Mouse (Mus musculus): ENCODE data around the gene Zfp354b. TPM values are rescaled to one million over a fixed set of nuclear protein-coding genes. Genes with fewer than 3 reads are reported as not detected.

Gene Zfp354b
- polyA plus RNA-seq, 1 experiment from 2014 or later: 1.6 TPM

- 88% methylated on average over 5 of the region's 5 CpGs for WGBS
Measured at GRCm38 (mm10) chr11:50908136-50908535, 23.3 kb downstream of the Zfp354b start.

GRCm38 (mm10) chr11:50897359-50897758 lies 34.1 kb downstream of the Zfp354b start:
- no peak for DNase-seq (ENCODE audit: low spot score)
- Histone ChIP-seq H3K9me3 (ENCODE audit: control insufficient read depth, low read length) (peaks cover 72% of the 10 kb centered on the region), H3K4me2 (ENCODE audit: low read depth, low read length) (no peak overlapping the region), H3K27me3 (replicated peaks; ENCODE audit: control insufficient read depth, insufficient read depth, low read length) (no peaks in the 10 kb centered on the region), H3K36me3 (ENCODE audit: control insufficient read depth, insufficient read depth, low read length) (peaks cover 40% of the 10 kb centered on the region), H3K4me3 (ENCODE audit: low read depth, low read length) (no peak overlapping the region), H3K27ac (replicated peaks; ENCODE audit: low read depth, low read length) (no peak overlapping the region), H3K4me1 (ENCODE audit: control insufficient read depth, insufficient read depth, low read length) (no peaks in the 10 kb centered on the region), H3K9ac (ENCODE audit: low read depth, low read length) (no peak overlapping the region)
- no peak for ATAC-seq (ENCODE audit: low read depth)
- WGBS: 85% methylated on average over 1 of the region's 1 CpGs

More at GRCm38 (mm10) chr11:50908136-50908535, 23.3 kb downstream of the Zfp354b start:
- Histone ChIP-seq H3K27ac (replicated peaks; ENCODE audit: low read depth, low read length) (no peak overlapping the region), H3K36me3 (ENCODE audit: control insufficient read depth, insufficient read depth, low read length) (peaks cover 94% of the 10 kb centered on the region), H3K4me2 (ENCODE audit: low read depth, low read length) (no peak overlapping the region), H3K27me3 (replicated peaks; ENCODE audit: control insufficient read depth, insufficient read depth, low read length) (no peaks in the 10 kb centered on the region), H3K4me1 (ENCODE audit: control insufficient read depth, insufficient read depth, low read length) (no peaks in the 10 kb centered on the region), H3K9me3 (ENCODE audit: control insufficient read depth, low read length) (peaks cover 55% of the 10 kb centered on the region), H3K4me3 (ENCODE audit: low read depth, low read length) (no peak overlapping the region), H3K9ac (ENCODE audit: low read depth, low read length) (no peak overlapping the region)
- ATAC-seq (ENCODE audit: low read depth): no peak
- DNase-seq (ENCODE audit: low spot score): no peak

GRCm38 (mm10) chr11:50892441-50892840 lies 39.0 kb downstream of the Zfp354b start:
- Histone ChIP-seq H3K4me3 (ENCODE audit: low read depth, low read length) (no peak overlapping the region), H3K9me3 (ENCODE audit: control insufficient read depth, low read length) (peaks cover 24% of the 10 kb centered on the region), H3K4me1 (ENCODE audit: control insufficient read depth, insufficient read depth, low read length) (no peaks in the 10 kb centered on the region), H3K9ac (ENCODE audit: low read depth, low read length) (no peak overlapping the region), H3K4me2 (ENCODE audit: low read depth, low read length) (no peak overlapping the region), H3K27me3 (replicated peaks; ENCODE audit: control insufficient read depth, insufficient read depth, low read length) (no peaks in the 10 kb centered on the region), H3K36me3 (ENCODE audit: control insufficient read depth, insufficient read depth, low read length) (no peaks in the 10 kb centered on the region), H3K27ac (replicated peaks; ENCODE audit: low read depth, low read length) (no peak overlapping the region)
- no peak for DNase-seq (ENCODE audit: low spot score)
- WGBS: 52% methylated on average over 2 of the region's 2 CpGs
- no peak for ATAC-seq (ENCODE audit: low read depth)

- Histone ChIP-seq H3K36me3 (ENCODE audit: control insufficient read depth, insufficient read depth, low read length) (peaks cover 22% of the 10 kb centered on the region), H3K27ac (replicated peaks; ENCODE audit: low read depth, low read length) (peak within 1 kb of the TSS; percentile 77), H3K4me3 (ENCODE audit: low read depth, low read length) (peak within 1 kb of the TSS; percentile 61), H3K27me3 (replicated peaks; ENCODE audit: control insufficient read depth, insufficient read depth, low read length) (no peaks in the 10 kb centered on the region), H3K9ac (ENCODE audit: low read depth, low read length) (peak within 1 kb of the TSS; percentile 78), H3K9me3 (ENCODE audit: control insufficient read depth, low read length) (no peaks in the 10 kb centered on the region), H3K4me2 (ENCODE audit: low read depth, low read length) (peak within 1 kb of the TSS; percentile 89), H3K4me1 (ENCODE audit: control insufficient read depth, insufficient read depth, low read length) (0 out of 2 replicates have a peak, but pooled peaks cover 3% of the 10 kb centered on the region)
- peak; percentile 97 for ATAC-seq (ENCODE audit: low read depth)
- DNase-seq (ENCODE audit: low spot score): peak; percentile 98
- WGBS: 7% methylated on average over 26 of the region's 26 CpGs
Measured at GRCm38 (mm10) chr11:50887390-50888128, 43.9 kb downstream of the Zfp354b start, which contains the start of gene Zfp454. Zfp454 (minus strand) TSS chr11:50887651.

GRCm38 (mm10) chr11:50886933-50887293 lies 44.5 kb downstream of the Zfp354b start:
- peak overlapping the region; percentile 61 for H3K4me3 ChIP-seq (ENCODE audit: low read depth, low read length)
- H3K27me3 ChIP-seq (replicated peaks; ENCODE audit: control insufficient read depth, insufficient read depth, low read length): no peaks in the 10 kb centered on the region
- ATAC-seq (ENCODE audit: low read depth): peak; percentile 19; the same call in 1 of the 2 replicates
- peak overlapping the region; percentile 77 for H3K27ac ChIP-seq (replicated peaks; ENCODE audit: low read depth, low read length)
- H3K36me3 ChIP-seq (ENCODE audit: control insufficient read depth, insufficient read depth, low read length): peaks cover 28% of the 10 kb centered on the region
- WGBS: 4% methylated on average over 10 of the region's 10 CpGs
- H3K9me3 ChIP-seq (ENCODE audit: control insufficient read depth, low read length): no peaks in the 10 kb centered on the region
- H3K4me1 ChIP-seq (ENCODE audit: control insufficient read depth, insufficient read depth, low read length): 0 out of 2 replicates have a peak, but pooled peaks cover 3% of the 10 kb centered on the region
- H3K9ac ChIP-seq (ENCODE audit: low read depth, low read length): peak overlapping the region; percentile 78
- peak overlapping the region; percentile 89 for H3K4me2 ChIP-seq (ENCODE audit: low read depth, low read length)
- DNase-seq (ENCODE audit: low spot score): peak; percentile 31

GRCm38 (mm10) chr11:50886231-50886932 lies 45.1 kb downstream of the Zfp354b start:
- WGBS: 34% methylated on average over 8 of the region's 8 CpGs
- H3K27ac ChIP-seq (replicated peaks; ENCODE audit: low read depth, low read length): peak overlapping the region; percentile 77; the same call in 1 of the 2 replicates

GRCm38 (mm10) chr11:50883756-50884155 lies 47.7 kb downstream of the Zfp354b start:
- Histone ChIP-seq H3K9ac (ENCODE audit: low read depth, low read length) (no peak overlapping the region), H3K4me1 (ENCODE audit: control insufficient read depth, insufficient read depth, low read length) (0 out of 2 replicates have a peak, but pooled peaks cover 3% of the 10 kb centered on the region), H3K27ac (replicated peaks; ENCODE audit: low read depth, low read length) (no peak overlapping the region), H3K9me3 (ENCODE audit: control insufficient read depth, low read length) (0 out of 2 replicates have a peak, but pooled peaks cover 9% of the 10 kb centered on the region), H3K4me2 (ENCODE audit: low read depth, low read length) (no peak overlapping the region), H3K4me3 (ENCODE audit: low read depth, low read length) (no peak overlapping the region), H3K27me3 (replicated peaks; ENCODE audit: control insufficient read depth, insufficient read depth, low read length) (no peaks in the 10 kb centered on the region), H3K36me3 (ENCODE audit: control insufficient read depth, insufficient read depth, low read length) (peaks cover 58% of the 10 kb centered on the region)
- ATAC-seq (ENCODE audit: low read depth): no peak
- no peak for DNase-seq (ENCODE audit: low spot score)
- 76% methylated on average over 3 of the region's 3 CpGs for WGBS

More at GRCm38 (mm10) chr11:50886231-50886932, 45.1 kb downstream of the Zfp354b start:
- H3K4me3 ChIP-seq (ENCODE audit: low read depth, low read length): peak overlapping the region; percentile 61
- DNase-seq (ENCODE audit: low spot score) (peak; percentile 4), ATAC-seq (ENCODE audit: low read depth) (no peak)
- 0 out of 2 replicates have a peak, but pooled peaks cover 3% of the 10 kb centered on the region for H3K4me1 ChIP-seq (ENCODE audit: control insufficient read depth, insufficient read depth, low read length)
- no peaks in the 10 kb centered on the region for H3K9me3 ChIP-seq (ENCODE audit: control insufficient read depth, low read length)
- peak overlapping the region; percentile 89 for H3K4me2 ChIP-seq (ENCODE audit: low read depth, low read length)
- H3K27me3 ChIP-seq (replicated peaks; ENCODE audit: control insufficient read depth, insufficient read depth, low read length): no peaks in the 10 kb centered on the region
- peak overlapping the region; percentile 78 for H3K9ac ChIP-seq (ENCODE audit: low read depth, low read length)
- peaks cover 34% of the 10 kb centered on the region for H3K36me3 ChIP-seq (ENCODE audit: control insufficient read depth, insufficient read depth, low read length)

- Histone ChIP-seq H3K4me1 (ENCODE audit: control insufficient read depth, insufficient read depth, low read length) (no peaks in the 10 kb centered on the region), H3K9ac (ENCODE audit: low read depth, low read length) (no peak overlapping the region), H3K9me3 (ENCODE audit: control insufficient read depth, low read length) (peaks cover 35% of the 10 kb centered on the region), H3K36me3 (ENCODE audit: control insufficient read depth, insufficient read depth, low read length) (peaks cover 92% of the 10 kb centered on the region), H3K27ac (replicated peaks; ENCODE audit: low read depth, low read length) (no peak overlapping the region), H3K4me2 (ENCODE audit: low read depth, low read length) (no peak overlapping the region), H3K27me3 (replicated peaks; ENCODE audit: control insufficient read depth, insufficient read depth, low read length) (no peaks in the 10 kb centered on the region), H3K4me3 (ENCODE audit: low read depth, low read length) (no peak overlapping the region)
- no peak for ATAC-seq (ENCODE audit: low read depth)
- WGBS: 89% methylated on average over 3 of the region's 3 CpGs
- DNase-seq (ENCODE audit: low spot score): no peak
Measured at GRCm38 (mm10) chr11:50878641-50879040, 52.8 kb downstream of the Zfp354b start.

All from embryonic facial prominence, embryonic 14.5 days (tissue).